Mouse (Mus musculus): ENCODE measurements at regions not wholly inside any gene's neighbourhood (a gene's known extent, or its start where the extent isn't known, plus 50 kb on each side); places are given as distances from the start of the nearest gene placed in this dataset.

DNA sequence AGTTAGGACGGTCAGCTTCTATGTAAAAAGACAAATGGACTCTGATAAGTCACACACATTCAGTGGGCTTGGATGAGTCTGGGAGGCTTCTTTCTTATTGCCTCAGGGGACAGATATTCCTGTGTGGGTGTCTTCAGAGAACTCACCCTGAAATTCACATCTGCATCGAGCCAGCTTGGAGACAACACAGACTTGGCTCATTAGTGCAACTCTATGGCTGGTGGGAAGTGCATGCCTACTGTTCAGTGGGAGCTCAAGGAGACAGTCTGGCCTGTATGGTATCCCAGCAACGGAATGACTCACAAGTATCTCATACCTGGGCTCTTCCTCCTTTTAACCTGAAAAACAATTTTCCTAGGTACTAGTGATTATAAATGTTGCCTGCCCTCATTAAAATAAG is 224.6 kb upstream of the Hs6st1 start:
- Histone ChIP-seq H3K4me1 (replicated peaks; ENCODE audit: low read depth, low read length) (peaks cover 40% of the 10 kb centered on the region), H3K36me3 (ENCODE audit: insufficient read depth, low read length) (no peaks in the 10 kb centered on the region), H3K27me3 (ENCODE audit: insufficient read depth, low read length) (no peaks in the 10 kb centered on the region), H3K9me3 (ENCODE audit: low read length) (peaks cover 4% of the 10 kb centered on the region; the same call in 1 of the 2 replicates), H3K4me3 (replicated peaks; ENCODE audit: low read length) (no peak overlapping the region)
- TF ChIP-seq NANOG (IDR thresholded peaks at IDR 0.05; ENCODE audit: borderline replicate concordance, low read length) = no peak

DNA sequence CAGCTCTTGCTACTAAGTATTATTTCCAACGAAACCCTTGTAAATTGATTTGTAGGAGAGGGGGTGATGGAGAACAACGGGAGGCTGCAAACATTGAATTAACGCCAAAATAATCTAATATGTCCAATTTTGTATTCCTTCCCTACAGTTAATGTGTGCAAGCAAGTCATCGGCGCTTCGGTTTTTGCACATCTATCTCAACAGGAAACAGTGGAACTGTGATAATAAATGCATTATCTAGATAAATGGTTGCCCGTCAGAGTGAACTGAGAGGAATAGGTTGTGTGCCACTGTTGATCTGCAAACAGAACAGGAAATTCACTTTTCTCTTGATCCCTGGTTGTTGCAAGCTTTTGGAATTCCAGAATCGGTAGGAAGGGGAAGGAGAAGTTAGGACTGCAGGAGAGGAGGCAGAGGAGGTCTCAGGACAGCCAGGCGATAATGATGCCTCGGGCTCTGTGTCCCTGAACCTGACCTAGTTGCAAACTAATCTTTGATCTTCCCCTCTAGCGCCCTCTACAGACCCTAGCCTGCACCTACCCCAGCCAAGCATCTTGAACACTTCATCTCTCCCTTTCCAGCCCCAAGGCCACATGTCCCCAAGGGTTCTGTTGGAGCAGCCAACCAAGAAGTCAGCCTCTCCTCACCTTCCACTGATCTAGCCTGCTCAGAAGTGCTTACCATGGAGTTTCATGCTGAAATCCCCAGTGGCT is 221.8 kb upstream of the Hs6st1 start:
- H3K36me3 ChIP-seq (ENCODE audit: insufficient read depth, low read length) = no peaks in the 10 kb centered on the region
- H3K9me3 ChIP-seq (ENCODE audit: low read length) = no peaks in the 10 kb centered on the region
- peaks cover 44% of the 10 kb centered on the region for H3K4me1 ChIP-seq (replicated peaks; ENCODE audit: low read depth, low read length)
- H3K27me3 ChIP-seq (ENCODE audit: insufficient read depth, low read length) = no peaks in the 10 kb centered on the region
- TF ChIP-seq CTCF (conservative IDR thresholded peaks at IDR 0.05; ENCODE audit: low read length) (peak; percentile 70), POU5F1 (IDR thresholded peaks at IDR 0.05; ENCODE audit: borderline replicate concordance, low read length) (no peak), NANOG (IDR thresholded peaks at IDR 0.05; ENCODE audit: borderline replicate concordance, low read length) (no peak)
- no peak overlapping the region for H3K4me3 ChIP-seq (replicated peaks; ENCODE audit: low read length)

DNA sequence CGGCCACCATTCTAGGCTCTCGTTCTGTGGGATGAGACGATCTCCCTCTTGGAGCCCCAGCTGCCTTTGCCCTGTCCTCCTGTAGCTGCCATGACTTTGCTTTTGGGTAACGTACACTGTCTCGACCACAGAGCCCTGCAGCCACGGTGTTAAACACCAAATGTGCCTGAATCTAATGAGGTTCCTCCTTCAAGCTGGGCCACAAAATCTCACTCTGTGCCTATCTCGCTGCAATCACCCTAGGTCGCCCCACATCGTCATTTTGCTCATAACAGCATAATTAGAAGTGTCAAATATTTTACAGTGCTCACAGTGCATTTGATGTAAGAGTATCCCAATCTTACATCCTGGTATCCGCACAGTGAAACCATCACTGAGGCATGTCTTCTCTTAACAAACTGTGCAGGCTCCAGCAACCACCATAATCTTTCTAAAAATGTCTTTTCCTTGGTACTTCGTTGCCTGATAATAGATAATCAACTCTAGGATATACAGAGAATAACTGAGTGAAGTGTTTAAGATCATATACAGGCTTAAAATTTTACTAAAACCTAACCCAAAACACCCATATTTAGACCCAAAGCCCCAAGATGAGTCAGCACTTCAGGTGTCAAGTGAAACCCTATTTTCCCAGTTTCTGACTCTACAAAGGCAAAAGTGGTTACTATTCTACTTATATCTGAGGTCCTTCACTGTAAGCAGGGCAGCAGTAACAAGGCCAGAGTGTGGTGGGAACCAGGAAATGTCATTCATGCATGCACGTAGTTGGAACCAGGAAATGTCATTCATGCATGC is 219.8 kb upstream of the Hs6st1 start:
- TF ChIP-seq POU5F1 (IDR thresholded peaks at IDR 0.05; ENCODE audit: borderline replicate concordance, low read length) (no peak), NANOG (IDR thresholded peaks at IDR 0.05; ENCODE audit: borderline replicate concordance, low read length) (no peak), CTCF (conservative IDR thresholded peaks at IDR 0.05; ENCODE audit: low read length) (no peak)
- Histone ChIP-seq H3K27me3 (ENCODE audit: insufficient read depth, low read length) (no peaks in the 10 kb centered on the region), H3K4me1 (replicated peaks; ENCODE audit: low read depth, low read length) (peaks cover 32% of the 10 kb centered on the region), H3K4me3 (replicated peaks; ENCODE audit: low read length) (no peak overlapping the region), H3K36me3 (ENCODE audit: insufficient read depth, low read length) (no peaks in the 10 kb centered on the region), H3K9me3 (ENCODE audit: low read length) (no peaks in the 10 kb centered on the region)

DNA sequence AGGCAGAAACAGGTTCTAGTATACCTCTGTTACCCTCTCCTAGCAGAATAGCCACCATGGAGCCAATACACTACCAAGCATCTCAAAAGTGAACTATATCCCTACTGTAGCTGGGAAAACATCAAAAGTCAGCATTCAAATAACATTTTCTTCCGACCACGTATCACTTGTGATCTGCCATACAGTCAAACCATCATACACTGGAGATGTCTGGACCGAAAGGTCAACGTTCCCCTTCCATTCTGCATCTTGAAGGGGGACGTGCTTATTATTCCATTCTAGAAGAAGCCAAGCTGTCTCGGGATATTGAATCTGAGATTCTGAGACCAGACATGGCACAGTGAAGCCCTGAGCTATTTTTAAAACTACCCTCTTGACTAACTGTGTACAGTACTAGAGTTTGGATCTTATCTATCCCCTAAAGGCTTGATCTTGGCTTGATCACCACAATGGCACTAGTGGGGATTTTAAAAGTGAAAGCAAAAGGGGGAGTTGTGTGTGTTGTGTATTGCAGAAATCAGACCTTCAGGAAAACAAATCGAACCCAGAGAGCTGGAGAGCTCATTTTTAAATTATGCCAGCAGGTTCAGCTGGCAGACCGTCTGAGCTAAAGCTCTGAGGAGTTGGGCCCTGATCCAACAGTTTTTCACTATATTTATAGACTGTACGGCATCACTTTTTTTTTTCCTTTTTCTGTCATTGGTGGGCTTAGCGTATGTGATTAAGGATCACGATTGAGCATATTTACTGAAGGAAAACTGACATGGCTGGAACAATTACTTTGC is 218.6 kb upstream of the Hs6st1 start:
- TF ChIP-seq NANOG (IDR thresholded peaks at IDR 0.05; ENCODE audit: borderline replicate concordance, low read length) (no peak), POU5F1 (IDR thresholded peaks at IDR 0.05; ENCODE audit: borderline replicate concordance, low read length) (no peak), CTCF (conservative IDR thresholded peaks at IDR 0.05; ENCODE audit: low read length) (no peak)
- Histone ChIP-seq H3K4me3 (replicated peaks; ENCODE audit: low read length) (peak overlapping the region; percentile 39), H3K4me1 (replicated peaks; ENCODE audit: low read depth, low read length) (peaks cover 32% of the 10 kb centered on the region), H3K27me3 (ENCODE audit: insufficient read depth, low read length) (no peaks in the 10 kb centered on the region), H3K36me3 (ENCODE audit: insufficient read depth, low read length) (no peaks in the 10 kb centered on the region), H3K9me3 (ENCODE audit: low read length) (no peaks in the 10 kb centered on the region)

DNA sequence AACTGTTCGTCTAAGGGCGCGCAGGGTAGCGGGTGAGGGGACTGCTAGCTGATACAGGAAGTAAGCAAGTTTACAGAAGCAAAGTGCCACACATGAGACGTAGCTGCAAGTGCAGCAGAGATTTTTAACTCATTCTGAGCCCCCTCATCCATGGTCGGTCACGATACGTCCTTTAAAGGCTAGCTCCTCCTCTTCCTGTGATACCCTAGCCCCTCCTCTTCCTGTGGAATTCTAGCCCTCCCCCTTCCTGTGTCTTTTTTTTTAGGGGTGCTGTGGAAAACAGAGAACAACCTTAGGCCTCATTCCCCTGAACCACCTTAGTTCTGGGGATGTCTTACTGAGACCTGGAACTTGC is 218.0 kb upstream of the Hs6st1 start:
- TF ChIP-seq POU5F1 (IDR thresholded peaks at IDR 0.05; ENCODE audit: borderline replicate concordance, low read length) (no peak), CTCF (conservative IDR thresholded peaks at IDR 0.05; ENCODE audit: low read length) (no peak), NANOG (IDR thresholded peaks at IDR 0.05; ENCODE audit: borderline replicate concordance, low read length) (no peak)
- H3K9me3 ChIP-seq (ENCODE audit: low read length) = no peaks in the 10 kb centered on the region
- H3K36me3 ChIP-seq (ENCODE audit: insufficient read depth, low read length) = no peaks in the 10 kb centered on the region
- H3K27me3 ChIP-seq (ENCODE audit: insufficient read depth, low read length) = no peaks in the 10 kb centered on the region
- peaks cover 32% of the 10 kb centered on the region for H3K4me1 ChIP-seq (replicated peaks; ENCODE audit: low read depth, low read length)
- peak overlapping the region; percentile 39 for H3K4me3 ChIP-seq (replicated peaks; ENCODE audit: low read length)

DNA sequence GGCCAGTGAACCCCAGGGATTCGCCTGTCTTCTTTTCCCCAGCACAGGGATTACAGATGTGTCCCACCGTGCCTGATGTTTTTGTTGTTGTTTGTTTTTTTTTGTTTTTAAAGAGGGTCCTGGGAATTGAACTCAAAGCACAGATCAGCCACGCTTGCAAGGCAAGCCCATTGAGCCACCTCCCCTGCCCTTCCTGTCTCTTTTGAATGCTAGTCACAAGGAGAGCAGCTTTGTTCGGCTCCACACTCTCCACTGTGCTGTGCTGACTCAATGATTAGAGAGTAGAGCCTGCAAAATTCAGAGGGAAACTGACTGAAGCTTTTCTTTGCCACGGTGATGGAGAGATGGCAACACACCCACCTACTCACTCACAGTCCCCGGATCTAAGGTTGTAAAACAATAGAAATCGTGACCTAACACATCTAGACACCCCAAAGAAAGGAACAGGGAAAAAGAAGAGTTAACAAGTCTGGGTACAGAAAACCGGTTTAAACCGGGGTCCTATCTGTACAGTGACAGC is 217.6 kb upstream of the Hs6st1 start:
- Histone ChIP-seq H3K27me3 (ENCODE audit: insufficient read depth, low read length) (no peaks in the 10 kb centered on the region), H3K4me3 (replicated peaks; ENCODE audit: low read length) (peak overlapping the region; percentile 39), H3K9me3 (ENCODE audit: low read length) (no peaks in the 10 kb centered on the region), H3K36me3 (ENCODE audit: insufficient read depth, low read length) (no peaks in the 10 kb centered on the region), H3K4me1 (replicated peaks; ENCODE audit: low read depth, low read length) (peaks cover 37% of the 10 kb centered on the region)
- TF ChIP-seq NANOG (IDR thresholded peaks at IDR 0.05; ENCODE audit: borderline replicate concordance, low read length) = no peak

DNA sequence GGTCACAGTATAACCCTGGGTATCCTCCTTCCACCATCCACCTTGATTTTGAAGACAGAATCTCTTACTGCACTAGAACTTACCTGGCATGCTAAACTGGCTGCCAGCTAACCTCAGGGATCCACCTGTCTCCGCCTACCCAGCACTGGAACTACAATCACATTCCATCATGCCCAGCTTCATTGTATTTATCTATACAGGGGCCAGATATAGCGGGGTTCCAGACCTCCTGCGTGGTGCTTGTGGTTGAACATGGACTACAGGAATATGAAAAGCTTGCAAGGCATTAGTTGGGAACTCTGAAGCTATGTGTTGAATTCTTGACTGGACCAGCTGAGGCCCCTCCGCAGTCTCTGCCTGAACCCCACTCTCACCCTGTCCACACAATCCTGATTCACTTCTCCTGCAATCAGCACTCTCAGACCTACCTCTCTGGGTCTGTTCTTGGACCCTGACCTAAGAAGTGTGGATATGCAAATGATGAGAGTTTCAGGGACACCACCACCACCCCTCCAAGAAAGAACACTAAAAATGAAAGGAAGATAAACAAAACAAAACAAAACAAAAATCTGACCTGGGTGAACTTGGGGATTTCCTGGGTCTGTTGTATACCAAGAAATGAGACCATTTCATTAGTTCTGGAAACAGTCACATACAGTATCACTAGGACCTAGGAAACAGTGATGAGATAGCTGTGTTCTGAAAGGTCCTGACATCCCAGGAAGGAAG is 216.4 kb upstream of the Hs6st1 start:
- Histone ChIP-seq H3K27me3 (ENCODE audit: insufficient read depth, low read length) (no peaks in the 10 kb centered on the region), H3K9me3 (ENCODE audit: low read length) (no peaks in the 10 kb centered on the region), H3K36me3 (ENCODE audit: insufficient read depth, low read length) (no peaks in the 10 kb centered on the region), H3K4me3 (replicated peaks; ENCODE audit: low read length) (no peak overlapping the region), H3K4me1 (replicated peaks; ENCODE audit: low read depth, low read length) (peaks cover 41% of the 10 kb centered on the region)
- TF ChIP-seq CTCF (conservative IDR thresholded peaks at IDR 0.05; ENCODE audit: low read length) = no peak
- no peak for TF ChIP-seq POU5F1 (IDR thresholded peaks at IDR 0.05; ENCODE audit: borderline replicate concordance, low read length)
- no peak for TF ChIP-seq NANOG (IDR thresholded peaks at IDR 0.05; ENCODE audit: borderline replicate concordance, low read length)

DNA sequence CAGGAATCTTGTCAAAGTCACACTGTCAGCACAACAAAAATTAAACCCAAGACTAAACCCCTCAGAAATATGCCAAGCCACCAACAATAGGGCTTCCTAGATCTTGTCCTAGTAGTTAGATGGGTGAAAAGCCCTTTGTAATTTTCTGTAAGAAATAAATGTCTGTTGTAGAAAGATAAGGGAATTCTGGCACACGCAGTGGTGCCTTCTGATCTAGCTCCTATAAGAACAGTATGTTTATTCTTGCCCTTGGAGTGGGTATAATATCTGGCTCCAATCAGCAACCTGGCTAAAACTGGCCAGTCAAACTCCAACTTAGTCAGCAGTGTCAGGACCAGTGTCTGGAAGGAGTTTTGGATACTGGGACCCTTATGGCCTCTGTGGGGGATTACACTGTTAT is 215.2 kb upstream of the Hs6st1 start:
- Histone ChIP-seq H3K4me1 (replicated peaks; ENCODE audit: low read depth, low read length) (peaks cover 41% of the 10 kb centered on the region), H3K4me3 (replicated peaks; ENCODE audit: low read length) (no peak overlapping the region), H3K36me3 (ENCODE audit: insufficient read depth, low read length) (no peaks in the 10 kb centered on the region), H3K9me3 (ENCODE audit: low read length) (no peaks in the 10 kb centered on the region), H3K27me3 (ENCODE audit: insufficient read depth, low read length) (no peaks in the 10 kb centered on the region)
- no peak for TF ChIP-seq CTCF (conservative IDR thresholded peaks at IDR 0.05; ENCODE audit: low read length)
- TF ChIP-seq POU5F1 (IDR thresholded peaks at IDR 0.05; ENCODE audit: borderline replicate concordance, low read length) = no peak
- TF ChIP-seq NANOG (IDR thresholded peaks at IDR 0.05; ENCODE audit: borderline replicate concordance, low read length) = no peak

Data from E14TG2a.4 (cell line).